Mouse (Mus musculus) stomach, embryonic 14.5 days (tissue): ENCODE measurements at regions not wholly inside any gene's neighbourhood (a gene's known extent, or its start where the extent isn't known, plus 50 kb on each side); places are given as distances from the start of the nearest gene placed in this dataset.

Experiments used
- ATAC-seq: fragments of 200-750 bp; cut with Nextera tagmentation; 2 replicates; pipeline ENCODE4 v1.8.0; 2017; ENCODE audit warnings: low read depth, moderate TSS enrichment; ENCODE audit not compliant: insufficient number of reproducible peaks, insufficient read depth, low FRiP score
- H3K27ac ChIP-seq: fragments of 300-500 bp; sonication (generic); 2 replicates; pipeline ENCODE4 v1.5.1; 2014; ENCODE audit warnings: mild to moderate bottlenecking, low read length, moderate library complexity, mixed read lengths
- H3K27me3 ChIP-seq: fragments of 300-500 bp; sonication (generic); 2 replicates; pipeline ENCODE4 v1.6.1; 2014; ENCODE audit warnings: low read length, control low read depth, mixed read lengths; ENCODE audit not compliant: control insufficient read depth, insufficient read depth
- H3K36me3 ChIP-seq: fragments of 300-500 bp; sonication (generic); 2 replicates; pipeline ENCODE4 v1.6.1; 2014; ENCODE audit warnings: mild to moderate bottlenecking, control low read depth, low read length, moderate library complexity, mixed read lengths; ENCODE audit not compliant: control insufficient read depth, insufficient read depth
- H3K4me1 ChIP-seq: fragments of 300-500 bp; sonication (generic); 2 replicates; pipeline ENCODE4 v1.6.1; 2014; ENCODE audit warnings: low read length, control low read depth, mixed read lengths; ENCODE audit not compliant: control insufficient read depth, insufficient read depth
- H3K4me2 ChIP-seq: fragments of 300-500 bp; sonication (generic); replicated peaks from 2 replicates; pipeline ENCODE4 v1.6.1; 2014; ENCODE audit warnings: low read depth, low read length, control low read depth
- H3K4me3 ChIP-seq: fragments of 300-500 bp; sonication (generic); 2 replicates; pipeline ENCODE4 v1.5.1; 2014; ENCODE audit warnings: low read depth, low read length, control low read depth
- H3K9ac ChIP-seq: fragments of 300-500 bp; sonication (generic); replicated peaks from 2 replicates; pipeline ENCODE4 v1.6.1; 2014; ENCODE audit warnings: low read depth, mild to moderate bottlenecking, control low read depth, low read length, moderate library complexity, mixed read lengths
- H3K9me3 ChIP-seq: fragments of 300-500 bp; sonication (generic); 2 replicates; pipeline ENCODE4 v1.6.1; 2016; ENCODE audit warnings: low read depth, low read length, control low read depth; ENCODE audit not compliant: control insufficient read depth
- WGBS: fragments of 180-500 bp; shearing (Covaris S2); extraction: QIAGEN DNeasy Blood & Tissue Kit; methylation state at CpG from one replicate; pipeline ENCODE4 v1.1.7; 2014; 5-methylcytosine and 5-hydroxymethylcytosine counted together

DNA sequence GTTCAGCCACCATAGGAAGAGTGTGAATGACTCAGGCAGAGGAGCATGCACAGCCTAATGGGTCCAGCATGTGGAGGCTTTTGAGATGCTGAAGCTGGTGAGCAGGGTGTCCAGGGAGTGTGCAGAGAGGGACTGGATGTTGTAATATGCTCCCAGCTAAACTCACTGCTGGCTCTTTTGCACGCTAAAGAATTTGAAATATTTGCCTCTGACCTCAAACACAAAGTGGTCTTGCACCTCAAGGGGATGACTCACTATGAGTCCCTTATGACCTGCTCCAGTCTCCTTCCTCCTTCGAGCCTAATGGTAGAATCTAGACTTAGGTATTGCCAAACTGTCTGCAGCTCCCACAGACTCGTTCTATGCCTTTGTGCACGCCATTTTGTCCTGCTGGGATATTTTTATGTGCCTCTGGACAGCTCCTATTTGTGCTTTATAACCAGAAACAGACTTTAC lies 55.0 kb upstream of the Slit3 start:
- no peak for ATAC-seq

GRCm38 (mm10) chr11:35057791-35058190 lies 63.2 kb upstream of the Slit3 start:
- H3K9me3 ChIP-seq = no peaks in the 10 kb centered on the region
- no peak overlapping the region for H3K4me3 ChIP-seq
- no peak overlapping the region for H3K4me2 ChIP-seq
- no peaks in the 10 kb centered on the region for H3K36me3 ChIP-seq
- 86% methylated on average over 6 of the region's 6 CpGs for WGBS
- ATAC-seq = no peak
- H3K27ac ChIP-seq = no peak overlapping the region
- H3K9ac ChIP-seq = no peak overlapping the region
- H3K27me3 ChIP-seq = no peaks in the 10 kb centered on the region
- H3K4me1 ChIP-seq = 0 out of 2 replicates have a peak, but pooled peaks cover 3% of the 10 kb centered on the region

More for the DNA sequence above, 55.0 kb upstream of the Slit3 start:
- no peak overlapping the region for H3K4me2 ChIP-seq
- no peaks in the 10 kb centered on the region for H3K27me3 ChIP-seq
- H3K4me3 ChIP-seq = no peak overlapping the region
- WGBS = 47% methylated on average over 4 of the region's 4 CpGs
- no peaks in the 10 kb centered on the region for H3K9me3 ChIP-seq
- no peak overlapping the region for H3K27ac ChIP-seq
- no peak overlapping the region for H3K9ac ChIP-seq
- H3K36me3 ChIP-seq = no peaks in the 10 kb centered on the region
- H3K4me1 ChIP-seq = 0 out of 2 replicates have a peak, but pooled peaks cover 5% of the 10 kb centered on the region

- Histone ChIP-seq H3K4me3 (no peak overlapping the region), H3K27me3 (no peaks in the 10 kb centered on the region), H3K4me2 (no peak overlapping the region), H3K4me1 (0 out of 2 replicates have a peak, but pooled peaks cover 3% of the 10 kb centered on the region), H3K9ac (no peak overlapping the region), H3K36me3 (no peaks in the 10 kb centered on the region), H3K9me3 (no peaks in the 10 kb centered on the region), H3K27ac (no peak overlapping the region)
- WGBS = 90% methylated on average over 7 of the region's 7 CpGs
- ATAC-seq = no peak
Observed at GRCm38 (mm10) chr11:35055496-35056125, 65.4 kb upstream of the Slit3 start.

GRCm38 (mm10) chr11:35053613-35053950 lies 67.4 kb upstream of the Slit3 start:
- Histone ChIP-seq H3K4me2 (no peak overlapping the region), H3K9me3 (no peaks in the 10 kb centered on the region), H3K9ac (no peak overlapping the region), H3K27ac (no peak overlapping the region), H3K36me3 (no peaks in the 10 kb centered on the region), H3K27me3 (no peaks in the 10 kb centered on the region), H3K4me3 (no peak overlapping the region), H3K4me1 (0 out of 2 replicates have a peak, but pooled peaks cover 3% of the 10 kb centered on the region)
- ATAC-seq = no peak
- WGBS = 35% methylated on average over 2 of the region's 2 CpGs

DNA sequence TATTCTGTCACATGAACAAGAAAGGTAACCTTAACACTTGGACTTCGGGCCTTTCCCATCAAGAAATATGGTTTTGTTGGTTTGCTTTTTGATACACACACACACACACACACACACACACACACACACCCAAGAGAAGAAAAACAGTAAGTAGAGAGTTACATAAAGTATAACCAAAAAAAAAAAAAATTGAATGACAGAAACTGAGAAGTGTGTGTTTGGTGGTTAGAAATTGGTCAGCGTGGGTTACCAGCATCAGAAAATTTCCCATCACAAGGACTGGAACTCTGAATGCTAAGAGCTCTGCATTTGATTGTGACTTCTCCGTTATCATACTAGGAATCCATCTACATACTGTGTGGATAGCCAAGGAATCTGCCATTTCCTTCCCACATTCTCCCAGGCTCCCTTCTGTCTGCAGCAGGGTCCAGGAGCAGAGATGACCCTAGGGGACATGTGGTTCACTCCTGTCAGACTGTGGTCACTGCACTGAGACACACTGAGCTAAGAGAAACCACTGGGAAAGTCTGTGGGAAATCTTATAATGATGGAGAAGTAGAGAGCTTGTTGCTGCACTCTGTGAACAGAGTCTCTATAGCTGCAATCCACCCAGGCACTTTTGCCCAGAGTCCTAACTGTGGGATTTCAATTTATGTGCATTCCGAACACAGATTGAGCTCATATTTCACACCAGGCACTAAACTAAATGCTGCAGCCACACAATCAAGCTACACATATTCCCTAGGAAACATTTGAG lies 68.0 kb upstream of the Slit3 start:
- Histone ChIP-seq H3K36me3 (no peaks in the 10 kb centered on the region), H3K27me3 (no peaks in the 10 kb centered on the region), H3K4me2 (no peak overlapping the region), H3K27ac (no peak overlapping the region), H3K4me3 (no peak overlapping the region), H3K9me3 (no peaks in the 10 kb centered on the region), H3K9ac (no peak overlapping the region), H3K4me1 (0 out of 2 replicates have a peak, but pooled peaks cover 3% of the 10 kb centered on the region)
- WGBS = 72% methylated on average over 4 of the region's 4 CpGs
- ATAC-seq = no peak

- 66% methylated on average over 8 of the region's 8 CpGs for WGBS
- no peak overlapping the region for H3K4me2 ChIP-seq
- H3K27me3 ChIP-seq = no peaks in the 10 kb centered on the region
- H3K9me3 ChIP-seq = no peaks in the 10 kb centered on the region
- H3K27ac ChIP-seq = no peak overlapping the region
- 0 out of 2 replicates have a peak, but pooled peaks cover 3% of the 10 kb centered on the region for H3K4me1 ChIP-seq
- no peaks in the 10 kb centered on the region for H3K36me3 ChIP-seq
- no peak overlapping the region for H3K4me3 ChIP-seq
- no peak overlapping the region for H3K9ac ChIP-seq
- no peak for ATAC-seq
Observed at GRCm38 (mm10) chr11:35049663-35050215, 71.3 kb upstream of the Slit3 start.

DNA sequence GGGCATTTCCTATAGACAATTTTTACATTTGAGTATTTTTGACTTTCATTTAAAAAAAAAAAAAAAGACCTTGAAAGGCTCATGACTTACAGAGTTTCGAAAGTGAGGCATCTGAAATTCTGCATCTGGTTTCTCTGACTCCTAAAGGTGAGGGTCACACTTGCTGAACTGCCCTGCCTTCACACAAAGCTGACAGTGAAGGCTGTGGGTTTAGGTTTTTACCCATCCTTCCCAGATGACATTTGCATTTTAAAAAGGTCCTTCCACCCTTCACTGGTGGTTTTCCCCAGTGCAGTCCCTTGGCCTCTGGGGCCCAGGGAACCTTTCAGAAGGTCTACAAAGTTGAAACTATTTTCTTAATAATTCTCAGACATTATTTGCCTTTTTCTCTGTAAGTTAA lies 76.4 kb upstream of the Slit3 start:
- no peaks in the 10 kb centered on the region for H3K27me3 ChIP-seq
- H3K4me2 ChIP-seq = no peak overlapping the region
- no peak for ATAC-seq
- no peak overlapping the region for H3K9ac ChIP-seq
- H3K27ac ChIP-seq = no peak overlapping the region
- no peaks in the 10 kb centered on the region for H3K36me3 ChIP-seq
- H3K4me1 ChIP-seq = no peaks in the 10 kb centered on the region
- 64% methylated on average over 1 of the region's 1 CpGs for WGBS
- no peak overlapping the region for H3K4me3 ChIP-seq
- H3K9me3 ChIP-seq = no peaks in the 10 kb centered on the region

- Histone ChIP-seq H3K4me1 (peaks cover 3% of the 10 kb centered on the region; the same call in 1 of the 2 replicates), H3K27me3 (no peaks in the 10 kb centered on the region), H3K9me3 (no peaks in the 10 kb centered on the region), H3K9ac (no peak overlapping the region), H3K4me2 (peak overlapping the region; percentile 15), H3K4me3 (no peak overlapping the region), H3K36me3 (no peaks in the 10 kb centered on the region), H3K27ac (no peak overlapping the region)
- WGBS = 5% methylated on average over 8 of the region's 8 CpGs
- ATAC-seq = peak; percentile 49; the same call in 1 of the 2 replicates
Observed at GRCm38 (mm10) chr11:35024448-35024847, 96.6 kb upstream of the Slit3 start.
